Mouse (Mus musculus) leukemia stem cell, adult 10-12 weeks (primary cell): ENCODE results near the gene Cfap73. TPM values are rescaled to one million over a fixed set of nuclear protein-coding genes. Genes with fewer than 3 reads are reported as not detected.

Experiments used
- polyA plus RNA-seq: library from polyadenylated mRNA; stranded (reverse); fragments of >175 nt; gene quantifications from 2 replicates; pipeline ENCODE4 v1.2.3, GENCODE M21; 2012; ENCODE audit warnings: low replicate concordance

Cfap73 gene
- polyA plus RNA-seq = not detected in 2 replicates

GRCm38 (mm10) chr5:120634131-120634530 lies at the start of gene Cfap73:
Gene Cfap73, minus strand, starts transcription at chr5:120634235.

GRCm38 (mm10) chr5:120648569-120649373 lies 14.7 kb upstream of the Cfap73 start, which contains the start of gene Rasal1:
Gene Rasal1, plus strand, starts transcription at chr5:120648812.

GRCm38 (mm10) chr5:120612442-120612821 lies 21.6 kb downstream of the Cfap73 start, which contains the start of the genes Rita1 and Ddx54:
Gene Rita1, minus strand, starts transcription at chr5:120612589.
Gene Ddx54, plus strand, starts transcription at chr5:120612739.

GRCm38 (mm10) chr5:120588569-120589094 lies 45.4 kb downstream of the Cfap73 start, which contains the start of the genes Tpcn1 and Iqcd:
Gene Tpcn1, minus strand, starts transcription at chr5:120588673.
Gene Iqcd, plus strand, starts transcription at chr5:120589016.

Other genes starting within 250 kb of the Cfap73 start
- gene Lhx5, start 202.5 kb downstream of the Cfap73 start, polyA plus RNA-seq = not detected in 2 replicates
- gene Sdsl, start 161.4 kb downstream of the Cfap73 start, polyA plus RNA-seq = 18.3 and 45.4 TPM in 2 replicates
- gene Sds, start 157.7 kb downstream of the Cfap73 start, polyA plus RNA-seq = not detected in 2 replicates
- 21.4 and 30.7 TPM in 2 replicates for gene Plbd2, start 130.6 kb downstream of the Cfap73 start, polyA plus RNA-seq
- 2.8 and 10.1 TPM in 2 replicates for gene Slc8b1, start 123.1 kb downstream of the Cfap73 start, polyA plus RNA-seq
- 160 and 210 TPM in 2 replicates for gene Tpcn1, start 45.6 kb downstream of the Cfap73 start, polyA plus RNA-seq
- 10.6 and 18.2 TPM in 2 replicates for gene Iqcd, start 45.2 kb downstream of the Cfap73 start, polyA plus RNA-seq
- gene Rita1, start 21.6 kb downstream of the Cfap73 start, polyA plus RNA-seq = 57.8 and 64.1 TPM in 2 replicates
- 65.7 and 84.8 TPM in 2 replicates for gene Ddx54, start 21.5 kb downstream of the Cfap73 start, polyA plus RNA-seq
- gene Rasal1, start 14.6 kb upstream of the Cfap73 start, polyA plus RNA-seq = 3.4 and 6.9 TPM in 2 replicates
- 50.3 and 77.0 TPM in 2 replicates for gene Dtx1, start 77.7 kb upstream of the Cfap73 start, polyA plus RNA-seq
- 0.30 and 0.63 TPM in 2 replicates for gene Oas2, start 115.6 kb upstream of the Cfap73 start, polyA plus RNA-seq
- gene Oas3, start 143.4 kb upstream of the Cfap73 start, polyA plus RNA-seq = 7.4 and 33.3 TPM in 2 replicates
- not detected in 2 replicates for gene Oas1e, start 161.3 kb upstream of the Cfap73 start, polyA plus RNA-seq
- gene Oas1c, start 178.3 kb upstream of the Cfap73 start, polyA plus RNA-seq = 0.10 and 0.30 TPM in 2 replicates
- gene Oas1f, start 213.1 kb upstream of the Cfap73 start, polyA plus RNA-seq = not detected in 2 replicates
- not detected in 2 replicates for gene Oas1h, start 227.2 kb upstream of the Cfap73 start, polyA plus RNA-seq